Mouse (Mus musculus) kidney, postnatal 4 days (tissue): ENCODE results near the gene Hnrnpul1.
A peak's percentile ranks its signal among the peaks of the same experiment; 100 is the strongest.

Experiments used
- DNase-seq, 2 experiments: peaks; one replicate each; pipeline ENCODE4 v3.0.0; 2021; ENCODE audit warnings: mixed read lengths in 2 of 2

The Hnrnpul1 gene

GRCm38 (mm10) chr7:25687811-25688401 is 66.7 kb downstream of the Hnrnpul1 start:
- DNase-seq, result peak; percentile 73 to 77

- peak; percentile 83 to 88 for DNase-seq
These were observed 67.7 kb downstream of the Hnrnpul1 start, which contains the start of gene Tgfb1 for GRCm38 (mm10) chr7:25686680-25687531. TSS of gene Tgfb1 (plus strand) at chr7:25687002.

GRCm38 (mm10) chr7:25685926-25686470 is 68.6 kb downstream of the Hnrnpul1 start:
- no peak for DNase-seq

- no peak for DNase-seq
These were observed 69.9 kb downstream of the Hnrnpul1 start for GRCm38 (mm10) chr7:25684659-25685058.

- peak; percentile 29 to 49 for DNase-seq
These were observed 70.9 kb downstream of the Hnrnpul1 start for GRCm38 (mm10) chr7:25683474-25684180.

GRCm38 (mm10) chr7:25681341-25682231 is 73.0 kb downstream of the Hnrnpul1 start:
- no peak for DNase-seq

GRCm38 (mm10) chr7:25680514-25681258 is 73.9 kb downstream of the Hnrnpul1 start, which contains the start of gene B9d2:
TSS of gene B9d2 (plus strand) at chr7:25680780.
- DNase-seq, result peak; percentile 98

GRCm38 (mm10) chr7:25679971-25680370 is 74.6 kb downstream of the Hnrnpul1 start:
- peak; percentile 26 to 44 for DNase-seq

GRCm38 (mm10) chr7:25677013-25677412 is 77.5 kb downstream of the Hnrnpul1 start:
- DNase-seq, result no peak

- peak; percentile 38 to 57 for DNase-seq
These were observed 78.3 kb downstream of the Hnrnpul1 start for GRCm38 (mm10) chr7:25676085-25676781.

- no peak for DNase-seq
These were observed 79.2 kb downstream of the Hnrnpul1 start for GRCm38 (mm10) chr7:25675405-25675804.

GRCm38 (mm10) chr7:25674719-25675300 is 79.7 kb downstream of the Hnrnpul1 start, which contains the start of gene Tmem91:
TSS of gene Tmem91 (minus strand) at chr7:25675166.
- DNase-seq, result no peak

GRCm38 (mm10) chr7:25674297-25674696 is 80.3 kb downstream of the Hnrnpul1 start:
- no peak for DNase-seq

GRCm38 (mm10) chr7:25672442-25672841 is 82.1 kb downstream of the Hnrnpul1 start:
- no peak for DNase-seq

GRCm38 (mm10) chr7:25671686-25672085 is 82.9 kb downstream of the Hnrnpul1 start:
- no peak for DNase-seq
